Mouse (Mus musculus) embryonic facial prominence, embryonic 12.5 days (tissue): ENCODE data around the gene Qrich2. TPM values are rescaled to one million over a fixed set of nuclear protein-coding genes. Genes with fewer than 3 reads are reported as not detected.
A peak's percentile ranks its signal among the peaks of the same experiment; 100 is the strongest.

Source experiments
- ATAC-seq: fragments of 200-750 bp; cut with Nextera tagmentation; 2 replicates; pipeline ENCODE4 v1.8.0; 2017; ENCODE audit not compliant: insufficient number of reproducible peaks, insufficient read depth, low FRiP score, low TSS enrichment
- H3K27ac ChIP-seq: fragments of 300-500 bp; sonication (generic); 2 replicates; pipeline ENCODE4 v1.5.1; 2016; ENCODE audit warnings: mild to moderate bottlenecking
- H3K27me3 ChIP-seq: fragments of 300-500 bp; sonication (generic); 2 replicates; pipeline ENCODE4 v1.6.1; 2016; ENCODE audit warnings: mild to moderate bottlenecking, moderate library complexity
- H3K36me3 ChIP-seq: fragments of 300-500 bp; sonication (generic); 2 replicates; pipeline ENCODE4 v1.6.1; 2016; ENCODE audit warnings: mild to moderate bottlenecking
- H3K4me1 ChIP-seq: fragments of 300-500 bp; sonication (generic); 2 replicates; pipeline ENCODE4 v1.6.1; 2016
- H3K4me2 ChIP-seq: fragments of 300-500 bp; sonication (generic); replicated peaks from 2 replicates; pipeline ENCODE4 v1.6.1; 2016; ENCODE audit warnings: mild to moderate bottlenecking, moderate library complexity
- H3K4me3 ChIP-seq: fragments of 300-500 bp; sonication (generic); 2 replicates; pipeline ENCODE4 v1.5.1; 2016; ENCODE audit warnings: mild to moderate bottlenecking
- H3K9ac ChIP-seq: fragments of 300-500 bp; sonication (generic); 2 replicates; pipeline ENCODE4 v1.6.1; 2016; ENCODE audit warnings: mild to moderate bottlenecking, moderate library complexity
- H3K9me3 ChIP-seq: fragments of 300-500 bp; sonication (generic); 2 replicates; pipeline ENCODE4 v1.6.1; 2016; ENCODE audit warnings: mild to moderate bottlenecking, moderate library complexity
- WGBS: fragments of 180-500 bp; shearing (Covaris S2); methylation state at CpG from one replicate; pipeline ENCODE4 v1.1.7; 2016; 5-methylcytosine and 5-hydroxymethylcytosine counted together
- polyA plus RNA-seq: library from polyadenylated mRNA; unstranded; fragments of >200 nt; fragmentation: Nextera tagmentation; extraction: Ambion mirVana; gene quantifications from 2 replicates; pipeline ENCODE4 v1.2.1, GENCODE M21; 2016

Gene Qrich2
- polyA plus RNA-seq, 1 experiment from 2014 or later, result 0.14 TPM

- Histone ChIP-seq H3K9ac (0 out of 2 replicates have a peak overlapping the region, but pooled peaks have one; percentile 2), H3K27ac (0 out of 2 replicates have a peak overlapping the region, but pooled peaks have one; percentile 46), H3K4me2 (no peak overlapping the region), H3K27me3 (peaks cover 14% of the 10 kb centered on the region), H3K4me1 (peaks cover 10% of the 10 kb centered on the region; the same call in 1 of the 2 replicates), H3K4me3 (no peak overlapping the region), H3K36me3 (peaks cover 16% of the 10 kb centered on the region), H3K9me3 (no peaks in the 10 kb centered on the region)
- WGBS, result 68% methylated on average over 6 of the region's 6 CpGs
- ATAC-seq, result no peak
These were observed 23.2 kb downstream of the Qrich2 start for GRCm38 (mm10) chr11:116442867-116443177.

GRCm38 (mm10) chr11:116442129-116442866, 23.7 kb downstream of the Qrich2 start:
- 0 out of 2 replicates have a peak overlapping the region, but pooled peaks have one; percentile 46 for H3K27ac ChIP-seq
- no peak for ATAC-seq
- H3K9me3 ChIP-seq, result no peaks in the 10 kb centered on the region
- peaks cover 11% of the 10 kb centered on the region for H3K27me3 ChIP-seq
- H3K9ac ChIP-seq, result no peak overlapping the region
- H3K4me3 ChIP-seq, result no peak overlapping the region
- peaks cover 13% of the 10 kb centered on the region for H3K4me1 ChIP-seq
- 77% methylated on average over 15 of the region's 15 CpGs for WGBS
- peaks cover 21% of the 10 kb centered on the region for H3K36me3 ChIP-seq
- H3K4me2 ChIP-seq, result no peak overlapping the region

GRCm38 (mm10) chr11:116440408-116441068, 25.5 kb downstream of the Qrich2 start:
- Histone ChIP-seq H3K4me2 (no peak overlapping the region), H3K27me3 (no peaks in the 10 kb centered on the region), H3K9me3 (no peaks in the 10 kb centered on the region), H3K27ac (no peak overlapping the region), H3K4me3 (no peak overlapping the region), H3K9ac (no peak overlapping the region), H3K36me3 (peaks cover 30% of the 10 kb centered on the region), H3K4me1 (peaks cover 27% of the 10 kb centered on the region)
- 80% methylated on average over 7 of the region's 7 CpGs for WGBS
- ATAC-seq, result no peak

GRCm38 (mm10) chr11:116439269-116440240, 26.5 kb downstream of the Qrich2 start:
- ATAC-seq, result no peak
- Histone ChIP-seq H3K9me3 (no peaks in the 10 kb centered on the region), H3K36me3 (peaks cover 30% of the 10 kb centered on the region), H3K9ac (no peak overlapping the region), H3K4me1 (peaks cover 30% of the 10 kb centered on the region), H3K4me3 (no peak overlapping the region), H3K27me3 (no peaks in the 10 kb centered on the region), H3K27ac (no peak overlapping the region), H3K4me2 (no peak overlapping the region)
- 86% methylated on average over 19 of the region's 19 CpGs for WGBS

GRCm38 (mm10) chr11:116437541-116437940, 28.5 kb downstream of the Qrich2 start:
- H3K4me3 ChIP-seq, result no peak overlapping the region
- peaks cover 27% of the 10 kb centered on the region for H3K4me1 ChIP-seq
- ATAC-seq, result no peak
- no peak overlapping the region for H3K9ac ChIP-seq
- WGBS, result 87% methylated on average over 11 of the region's 11 CpGs
- no peaks in the 10 kb centered on the region for H3K27me3 ChIP-seq
- H3K27ac ChIP-seq, result no peak overlapping the region
- no peaks in the 10 kb centered on the region for H3K9me3 ChIP-seq
- no peak overlapping the region for H3K4me2 ChIP-seq
- H3K36me3 ChIP-seq, result peaks cover 30% of the 10 kb centered on the region

- H3K36me3 ChIP-seq, result peaks cover 30% of the 10 kb centered on the region
- H3K27ac ChIP-seq, result peak overlapping the region; percentile 14; the same call in 1 of the 2 replicates
- no peak for ATAC-seq
- peak overlapping the region; percentile 90 for H3K4me2 ChIP-seq
- H3K4me3 ChIP-seq, result no peak overlapping the region
- WGBS, result 44% methylated on average over 4 of the region's 4 CpGs
- H3K27me3 ChIP-seq, result no peaks in the 10 kb centered on the region
- no peaks in the 10 kb centered on the region for H3K9me3 ChIP-seq
- H3K4me1 ChIP-seq, result peaks cover 27% of the 10 kb centered on the region
- H3K9ac ChIP-seq, result peak overlapping the region; percentile 21; the same call in 1 of the 2 replicates
These were observed 29.2 kb downstream of the Qrich2 start for GRCm38 (mm10) chr11:116436725-116437331.

- H3K4me3 ChIP-seq, result peak overlapping the region; percentile 73; the same call in 1 of the 2 replicates
- WGBS, result 59% methylated on average over 5 of the region's 5 CpGs
- peak overlapping the region; percentile 90 for H3K4me2 ChIP-seq
- H3K36me3 ChIP-seq, result peaks cover 30% of the 10 kb centered on the region
- peaks cover 27% of the 10 kb centered on the region for H3K4me1 ChIP-seq
- peak overlapping the region; percentile 44; the same call in 1 of the 2 replicates for H3K9ac ChIP-seq
- H3K27me3 ChIP-seq, result no peaks in the 10 kb centered on the region
- peak overlapping the region; percentile 14; the same call in 1 of the 2 replicates for H3K27ac ChIP-seq
- no peaks in the 10 kb centered on the region for H3K9me3 ChIP-seq
- ATAC-seq, result no peak
These were observed 29.9 kb downstream of the Qrich2 start for GRCm38 (mm10) chr11:116435992-116436724.

GRCm38 (mm10) chr11:116434967-116435752, 30.9 kb downstream of the Qrich2 start:
- Histone ChIP-seq H3K4me2 (peak overlapping the region; percentile 90), H3K4me1 (peaks cover 27% of the 10 kb centered on the region), H3K27me3 (no peaks in the 10 kb centered on the region), H3K27ac (peak overlapping the region; percentile 92), H3K36me3 (peaks cover 24% of the 10 kb centered on the region), H3K4me3 (peak overlapping the region; percentile 73), H3K9me3 (no peaks in the 10 kb centered on the region), H3K9ac (peak overlapping the region; percentile 93)
- WGBS, result 46% methylated on average over 12 of the region's 12 CpGs
- ATAC-seq, result no peak

GRCm38 (mm10) chr11:116434287-116434966, 31.6 kb downstream of the Qrich2 start:
- Histone ChIP-seq H3K27ac (peak overlapping the region; percentile 92), H3K4me1 (peaks cover 27% of the 10 kb centered on the region), H3K27me3 (no peaks in the 10 kb centered on the region), H3K9me3 (no peaks in the 10 kb centered on the region), H3K4me2 (peak overlapping the region; percentile 90), H3K36me3 (peaks cover 20% of the 10 kb centered on the region), H3K4me3 (peak overlapping the region; percentile 73), H3K9ac (peak overlapping the region; percentile 93)
- ATAC-seq, result no peak
- under 1% methylated on average over 49 of the region's 67 CpGs for WGBS
